Mouse (Mus musculus): ENCODE measurements around the gene Phykpl.
"Not testable (repeated sequence)": the region's sequence is repeated elsewhere in the genome, so short reads cannot be mapped to it uniquely, and the experiment has no call there.

- TF ChIP-seq CTCF (IDR thresholded peaks at IDR 0.05; ENCODE audit: low read depth, low read length); POLR2A (IDR thresholded peaks at IDR 0.05; ENCODE audit: extremely low read depth, insufficient read depth, low read length): not testable (repeated sequence)
Observed at GRCm38 (mm10) chr11:51616113-51616512, 31.6 kb downstream of the Phykpl start.
